Mouse (Mus musculus) forebrain, embryonic 13.5 days (tissue): Measurements from ENCODE around the gene Bahd1. TPM values are rescaled to one million over a fixed set of nuclear protein-coding genes. Genes with fewer than 3 reads are reported as not detected.

Experiments used
- ATAC-seq: fragments of 200-750 bp; cut with Nextera tagmentation; 2 replicates; pipeline ENCODE4 v1.8.0; 2017
- H3K27ac ChIP-seq: fragments of 300-500 bp; sonication (generic); 2 replicates; pipeline ENCODE4 v1.5.1; 2015; ENCODE audit warnings: inconsistent platforms, mild to moderate bottlenecking, moderate library complexity
- H3K27me3 ChIP-seq: fragments of 300-500 bp; sonication (generic); 2 replicates; pipeline ENCODE4 v1.6.1; 2015; ENCODE audit warnings: mild to moderate bottlenecking, inconsistent platforms
- H3K36me3 ChIP-seq: fragments of 300-500 bp; sonication (generic); 2 replicates; pipeline ENCODE4 v1.6.1; 2015; ENCODE audit warnings: mild to moderate bottlenecking, inconsistent platforms; ENCODE audit not compliant: poor library complexity, severe bottlenecking
- H3K4me1 ChIP-seq: fragments of 300-500 bp; sonication (generic); 2 replicates; pipeline ENCODE4 v1.6.1; 2015; ENCODE audit warnings: inconsistent platforms
- H3K4me2 ChIP-seq: fragments of 300-500 bp; sonication (generic); 2 replicates; pipeline ENCODE4 v1.6.1; 2015; ENCODE audit warnings: inconsistent platforms, mild to moderate bottlenecking, moderate library complexity
- H3K4me3 ChIP-seq: fragments of 300-500 bp; sonication (generic); 2 replicates; pipeline ENCODE4 v1.5.1; 2015; ENCODE audit warnings: mild to moderate bottlenecking, inconsistent platforms
- H3K9ac ChIP-seq: fragments of 300-500 bp; sonication (generic); 2 replicates; pipeline ENCODE4 v1.6.1; 2015; ENCODE audit warnings: mild to moderate bottlenecking, inconsistent platforms
- H3K9me3 ChIP-seq: fragments of 300-500 bp; sonication (generic); replicated peaks from 2 replicates; pipeline ENCODE4 v1.6.1; 2016; ENCODE audit warnings: inconsistent platforms
- WGBS: fragments of 180-500 bp; shearing (Covaris S2); methylation state at CpG from one replicate; pipeline ENCODE4 v1.1.7; 2015; 5-methylcytosine and 5-hydroxymethylcytosine counted together
- polyA plus RNA-seq: library from polyadenylated mRNA; unstranded; fragments of >200 nt; fragmentation: Nextera tagmentation; extraction: Ambion mirVana; gene quantifications from 2 replicates; pipeline ENCODE4 v1.2.1, GENCODE M21; 2015

The Bahd1 gene
- polyA plus RNA-seq, 1 experiment from 2014 or later: 4.4 TPM

DNA sequence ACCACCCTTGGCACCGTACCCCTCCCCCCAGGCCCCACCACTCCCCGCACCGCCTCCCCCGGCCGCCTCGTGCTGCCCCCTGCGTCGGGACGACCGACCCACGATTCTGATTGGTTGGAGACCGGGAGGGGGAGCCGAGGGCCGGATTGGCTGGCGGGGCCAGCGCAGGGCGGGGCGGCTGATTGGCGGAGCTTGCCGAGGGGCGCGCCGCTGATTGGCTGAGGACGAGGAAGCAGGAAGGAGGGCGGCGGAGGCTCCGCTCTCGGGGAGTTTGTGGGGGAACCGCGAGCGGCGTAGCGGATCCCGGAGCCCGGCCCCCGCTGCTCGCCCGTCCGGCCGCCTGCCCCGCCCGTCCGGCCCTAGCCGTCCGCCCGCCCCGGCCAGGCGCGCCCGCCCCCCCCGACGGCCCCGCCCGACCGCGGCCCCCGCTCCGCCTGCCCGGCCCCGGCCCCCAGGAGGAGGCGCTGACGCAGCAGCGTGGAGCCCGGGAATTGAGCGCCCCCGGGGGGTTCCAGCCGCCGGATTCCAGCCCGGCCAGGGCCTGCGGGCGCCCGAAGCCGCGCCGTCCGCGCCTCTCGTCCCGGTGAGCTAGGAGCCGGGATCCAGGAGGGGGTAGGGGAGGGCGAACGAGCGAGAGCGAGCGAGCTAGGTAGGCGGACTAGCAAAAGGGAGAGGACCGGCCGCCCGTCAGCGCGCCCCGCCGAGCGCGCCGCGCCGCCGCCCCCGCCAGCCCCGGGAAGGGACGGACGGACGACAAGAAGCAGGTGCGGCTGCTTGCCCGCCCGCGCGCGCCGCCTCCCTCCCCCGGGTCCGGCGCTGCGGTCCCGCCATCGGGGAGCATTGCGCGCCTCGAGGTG is 1.2 kb downstream of the Bahd1 start:
- peaks cover 71% of the 10 kb centered on the region for H3K4me1 ChIP-seq
- H3K27me3 ChIP-seq: peaks cover 44% of the 10 kb centered on the region
- H3K36me3 ChIP-seq: no peaks in the 10 kb centered on the region
- peak; percentile 94 for ATAC-seq
- under 1% methylated on average over 52 of the region's 120 CpGs for whole genome bisulfite sequencing
- no peaks in the 10 kb centered on the region for H3K9me3 ChIP-seq
- peak overlapping the region; percentile 99 for H3K4me2 ChIP-seq
- H3K9ac ChIP-seq: peak overlapping the region; percentile 91
- H3K27ac ChIP-seq: peak overlapping the region; percentile 87
- peak overlapping the region; percentile 90 for H3K4me3 ChIP-seq

DNA sequence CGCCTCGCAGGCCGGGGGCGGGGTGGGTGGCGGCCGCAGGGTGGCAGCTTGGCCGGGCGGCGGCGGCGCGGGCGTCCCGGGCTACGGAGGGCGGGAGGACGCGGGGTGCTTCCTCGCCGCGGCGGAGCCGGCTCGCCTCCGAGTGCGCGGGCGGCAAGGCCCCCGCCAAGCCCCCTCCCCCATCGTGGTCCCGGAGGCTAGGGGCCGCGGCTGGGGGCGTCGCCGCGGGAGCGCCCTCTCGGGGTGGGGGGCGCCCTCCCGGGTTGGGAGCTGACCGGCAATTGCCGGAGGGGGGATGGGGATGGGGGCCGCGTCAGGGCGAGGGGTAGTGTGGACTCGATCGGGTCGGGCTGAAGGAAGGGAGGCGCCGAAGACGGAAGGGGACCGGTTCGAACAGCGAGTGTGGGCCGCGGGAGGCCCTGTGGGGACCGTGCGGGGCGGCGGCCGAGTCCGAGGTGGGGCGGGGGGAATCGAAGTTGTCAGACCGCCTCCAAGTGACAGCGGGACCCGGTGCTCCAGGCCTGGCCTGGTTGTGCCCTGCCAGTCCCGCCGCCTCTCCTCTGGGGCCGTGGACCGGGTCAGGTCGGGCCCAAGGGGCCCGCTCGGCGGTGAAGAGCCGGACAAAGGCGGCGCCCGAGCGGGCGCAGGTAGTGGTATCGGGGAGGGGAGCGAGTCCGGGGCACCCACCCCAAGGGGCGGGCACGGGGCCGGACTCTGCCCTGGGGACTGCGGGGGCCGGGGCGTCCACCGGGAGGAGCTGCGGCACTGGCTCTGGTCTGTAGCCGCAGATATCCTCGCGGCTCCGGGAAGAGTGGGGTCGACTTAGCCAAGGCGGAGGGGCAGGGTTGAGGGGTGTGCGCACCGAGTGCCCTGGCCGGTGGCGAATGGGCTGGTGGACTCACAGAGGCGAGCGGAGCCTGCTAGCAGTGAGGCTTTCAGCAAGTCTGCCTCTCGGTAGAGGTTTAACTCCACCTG is 2.2 kb downstream of the Bahd1 start:
- Histone ChIP-seq H3K36me3 (no peaks in the 10 kb centered on the region), H3K4me2 (peak overlapping the region; percentile 99), H3K4me1 (peaks cover 62% of the 10 kb centered on the region), H3K27ac (peak overlapping the region; percentile 87), H3K9ac (peak overlapping the region; percentile 91), H3K27me3 (peaks cover 35% of the 10 kb centered on the region), H3K4me3 (peak overlapping the region; percentile 90), H3K9me3 (no peaks in the 10 kb centered on the region)
- under 1% methylated on average over 76 of the region's 106 CpGs for WGBS
- peak; percentile 11; the same call in 1 of the 2 replicates for ATAC-seq

DNA sequence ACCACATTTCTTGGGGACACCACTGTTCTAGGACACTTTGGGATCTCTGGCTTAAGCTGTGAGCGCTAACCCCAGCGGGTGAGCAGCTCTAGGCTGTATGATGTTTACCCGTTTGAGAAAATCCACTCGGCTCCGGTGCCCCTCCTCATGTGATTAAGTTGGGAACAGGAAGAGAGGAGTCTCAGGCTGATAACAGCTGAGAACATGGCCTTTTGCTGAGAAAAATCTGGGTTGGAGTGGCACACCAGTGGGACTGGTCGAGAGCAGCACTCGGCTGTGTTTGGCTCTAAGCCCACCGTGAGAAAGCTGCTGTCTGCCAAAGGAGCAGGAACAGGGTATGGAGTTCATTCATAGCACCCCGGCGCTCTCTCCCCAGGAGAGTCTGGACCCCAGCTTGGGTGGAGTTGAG is 3.2 kb downstream of the Bahd1 start:
- Histone ChIP-seq H3K9ac (peak overlapping the region; percentile 91), H3K4me1 (peaks cover 52% of the 10 kb centered on the region), H3K4me2 (peak overlapping the region; percentile 99), H3K36me3 (no peaks in the 10 kb centered on the region), H3K4me3 (peak overlapping the region; percentile 90), H3K27me3 (peaks cover 25% of the 10 kb centered on the region), H3K9me3 (no peaks in the 10 kb centered on the region), H3K27ac (no peak overlapping the region)
- 9% methylated on average over 10 of the region's 10 CpGs for WGBS
- no peak for ATAC-seq

DNA sequence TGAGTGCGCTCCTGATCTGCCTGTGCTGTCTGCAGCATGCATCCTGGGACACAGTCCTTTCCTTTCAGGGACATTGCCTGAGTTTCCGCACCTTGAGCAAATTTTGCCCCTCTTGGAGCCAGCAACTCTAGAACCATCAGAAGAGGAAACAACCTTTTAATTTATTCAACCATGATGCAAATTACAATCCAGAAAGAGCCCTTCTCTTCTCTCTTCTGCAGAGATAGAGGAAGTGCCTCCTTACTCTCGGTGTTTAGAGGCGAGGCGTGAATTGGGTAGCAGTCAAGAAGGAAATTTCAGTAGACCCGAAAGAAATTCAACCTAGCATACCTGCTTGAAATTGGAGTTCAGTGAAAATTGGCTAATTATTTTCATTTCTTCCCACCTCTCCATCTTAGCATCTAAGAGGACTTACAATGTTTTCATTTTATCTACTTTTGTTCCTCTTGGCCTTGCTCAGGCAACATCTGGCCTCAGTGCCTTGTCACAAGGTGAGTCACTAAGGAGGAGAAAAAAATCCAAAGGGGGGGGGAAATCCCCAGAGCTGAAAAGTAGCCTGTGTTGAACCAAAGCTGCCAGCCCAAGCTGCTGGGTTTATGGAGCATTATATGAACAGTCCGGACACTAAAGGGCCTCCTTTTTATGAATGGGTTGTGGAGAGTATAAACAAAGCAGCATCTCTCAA is 5.4 kb downstream of the Bahd1 start:
- 81% methylated on average over 7 of the region's 7 CpGs for WGBS
- Histone ChIP-seq H3K4me2 (0 out of 2 replicates have a peak overlapping the region, but pooled peaks have one; percentile 7), H3K27me3 (peaks cover 2% of the 10 kb centered on the region; the same call in 1 of the 2 replicates), H3K9ac (no peak overlapping the region), H3K27ac (no peak overlapping the region), H3K4me3 (no peak overlapping the region), H3K9me3 (no peaks in the 10 kb centered on the region), H3K36me3 (no peaks in the 10 kb centered on the region), H3K4me1 (peaks cover 54% of the 10 kb centered on the region)
- ATAC-seq: no peak

DNA sequence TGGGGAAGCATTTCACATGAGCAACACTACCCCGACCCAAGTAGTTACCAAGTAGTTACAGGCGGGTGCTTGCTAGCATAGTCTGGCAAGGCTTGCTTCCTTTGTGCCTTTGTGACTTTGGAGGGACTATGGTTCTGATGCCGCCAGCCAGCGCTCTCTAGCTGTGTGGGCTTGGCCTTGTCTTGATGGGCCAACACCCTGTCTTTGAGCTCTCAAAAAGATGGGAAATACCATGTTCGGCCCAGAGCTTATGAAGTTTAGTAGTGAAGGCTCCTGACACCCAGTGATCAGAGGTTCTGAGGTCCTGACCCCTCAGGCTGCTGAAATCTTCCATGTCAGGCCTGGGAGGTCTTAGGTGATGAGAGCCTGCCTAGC is 5.9 kb downstream of the Bahd1 start:
- no peak overlapping the region for H3K9ac ChIP-seq
- H3K36me3 ChIP-seq: no peaks in the 10 kb centered on the region
- H3K4me1 ChIP-seq: peaks cover 51% of the 10 kb centered on the region
- WGBS: 72% methylated on average over 5 of the region's 5 CpGs
- H3K9me3 ChIP-seq: no peaks in the 10 kb centered on the region
- no peak overlapping the region for H3K4me2 ChIP-seq
- no peak overlapping the region for H3K4me3 ChIP-seq
- no peak for ATAC-seq
- no peak overlapping the region for H3K27ac ChIP-seq
- H3K27me3 ChIP-seq: 0 out of 2 replicates have a peak, but pooled peaks cover 2% of the 10 kb centered on the region

DNA sequence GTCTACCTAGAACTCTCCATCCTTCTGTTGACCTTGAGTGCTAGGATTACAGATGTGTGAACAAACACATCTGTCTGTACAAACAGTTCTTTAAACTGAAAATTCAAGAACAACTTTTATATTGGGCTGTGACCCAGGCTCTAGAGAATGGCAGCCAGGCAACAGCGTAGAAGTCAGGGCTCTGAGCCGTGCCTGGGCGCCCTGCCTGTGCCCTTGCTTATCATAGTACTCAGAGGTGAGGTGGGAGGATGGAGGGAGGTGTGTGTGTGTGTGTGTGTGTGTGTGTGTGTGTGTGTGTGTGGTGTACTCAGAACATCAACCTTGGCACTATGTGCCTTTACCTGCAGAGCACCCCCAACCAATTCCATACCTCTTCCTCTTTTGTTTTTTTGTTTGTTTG is 7.6 kb downstream of the Bahd1 start:
- no peak overlapping the region for H3K9ac ChIP-seq
- peaks cover 51% of the 10 kb centered on the region for H3K4me1 ChIP-seq
- 0 out of 2 replicates have a peak, but pooled peaks cover 2% of the 10 kb centered on the region for H3K27me3 ChIP-seq
- no peak overlapping the region for H3K4me3 ChIP-seq
- WGBS: 92% methylated on average over 3 of the region's 3 CpGs
- no peaks in the 10 kb centered on the region for H3K36me3 ChIP-seq
- H3K4me2 ChIP-seq: no peak overlapping the region
- H3K9me3 ChIP-seq: no peaks in the 10 kb centered on the region
- H3K27ac ChIP-seq: no peak overlapping the region
- no peak for ATAC-seq

DNA sequence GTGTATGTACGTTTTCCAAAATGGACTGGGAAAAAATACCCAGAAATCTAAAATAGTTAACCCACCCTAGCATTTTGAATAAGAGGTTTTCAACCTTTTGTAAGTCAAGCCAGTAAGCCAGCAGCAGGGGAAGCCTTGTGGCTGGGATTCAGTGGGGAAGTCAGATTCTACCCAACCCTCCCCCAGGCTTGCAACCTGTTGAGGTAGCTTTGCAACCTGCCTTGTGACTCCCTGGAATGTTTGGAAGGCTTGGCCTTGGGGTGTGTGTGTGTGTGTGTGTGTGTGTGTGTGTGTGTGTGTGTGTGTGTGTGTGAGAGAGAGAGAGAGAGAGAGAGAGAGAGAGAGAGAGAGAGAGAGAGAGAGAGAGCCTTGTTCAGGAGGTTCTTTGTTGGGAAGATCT is 9.0 kb downstream of the Bahd1 start:
- Histone ChIP-seq H3K4me1 (peaks cover 51% of the 10 kb centered on the region), H3K27ac (no peak overlapping the region), H3K4me3 (no peak overlapping the region), H3K9me3 (no peaks in the 10 kb centered on the region), H3K9ac (no peak overlapping the region), H3K27me3 (no peaks in the 10 kb centered on the region), H3K4me2 (no peak overlapping the region), H3K36me3 (no peaks in the 10 kb centered on the region)
- ATAC-seq: no peak
- WGBS: 57% methylated on average over 1 of the region's 1 CpGs

DNA sequence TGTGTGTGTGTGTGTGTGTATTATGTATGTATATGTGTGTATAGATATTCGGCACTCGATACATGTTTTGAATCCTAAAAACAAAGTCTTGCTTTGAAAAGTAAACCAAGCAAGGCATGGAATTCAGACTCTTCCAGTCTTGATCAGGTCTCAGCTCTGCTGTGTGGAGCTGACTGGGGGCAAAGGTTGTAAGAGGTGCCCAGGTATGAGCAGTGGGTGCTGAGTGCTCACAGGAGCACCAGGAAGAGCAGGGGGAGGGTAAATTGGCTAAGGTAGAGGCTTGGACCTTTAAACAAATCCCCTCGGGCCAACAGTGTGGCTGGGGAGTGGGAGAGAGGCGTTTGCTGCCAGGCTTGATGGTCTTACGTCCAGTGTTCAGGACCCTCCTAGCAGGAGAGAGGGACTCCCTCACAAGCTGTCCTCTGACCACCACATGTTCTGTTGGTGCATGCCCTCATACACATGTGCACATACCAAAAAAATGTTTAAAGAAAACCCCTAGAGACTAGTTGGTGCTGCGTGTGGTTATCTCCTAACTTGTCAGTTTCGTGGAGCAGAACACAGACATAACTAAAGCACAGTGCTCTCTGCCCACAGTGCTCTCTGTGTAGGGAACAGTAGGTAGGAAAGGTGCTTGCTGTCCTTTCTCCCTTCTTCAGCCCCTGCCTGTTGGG is 10.6 kb downstream of the Bahd1 start:
- Histone ChIP-seq H3K4me3 (no peak overlapping the region), H3K27ac (no peak overlapping the region), H3K27me3 (no peaks in the 10 kb centered on the region), H3K9ac (no peak overlapping the region), H3K36me3 (no peaks in the 10 kb centered on the region), H3K9me3 (no peaks in the 10 kb centered on the region), H3K4me2 (no peak overlapping the region), H3K4me1 (peaks cover 49% of the 10 kb centered on the region)
- no peak for ATAC-seq
- WGBS: 71% methylated on average over 7 of the region's 7 CpGs

DNA sequence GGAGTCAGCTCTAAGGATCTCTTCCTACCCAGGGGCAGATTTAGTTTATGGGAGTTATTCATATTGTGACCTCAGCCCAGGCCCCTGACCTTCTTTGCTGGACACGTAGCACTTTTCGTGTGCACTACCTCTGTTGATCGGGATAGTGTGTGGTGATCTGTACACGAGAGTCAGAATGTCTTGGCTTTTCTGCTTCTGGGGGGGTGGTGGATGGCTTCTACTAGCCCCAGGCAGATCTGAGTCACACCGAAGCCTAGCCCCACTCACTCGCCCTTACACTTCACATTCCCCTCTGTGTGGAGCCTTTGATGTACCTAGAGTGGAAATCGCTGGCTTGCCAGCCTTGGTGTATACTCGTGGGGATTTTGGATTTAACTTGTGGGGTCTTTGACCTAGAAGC is 12.5 kb downstream of the Bahd1 start:
- no peaks in the 10 kb centered on the region for H3K9me3 ChIP-seq
- peaks cover 44% of the 10 kb centered on the region for H3K4me1 ChIP-seq
- ATAC-seq: no peak
- 82% methylated on average over 8 of the region's 8 CpGs for WGBS
- peaks cover 16% of the 10 kb centered on the region for H3K36me3 ChIP-seq
- no peaks in the 10 kb centered on the region for H3K27me3 ChIP-seq
- H3K4me3 ChIP-seq: no peak overlapping the region
- H3K27ac ChIP-seq: no peak overlapping the region
- no peak overlapping the region for H3K9ac ChIP-seq
- H3K4me2 ChIP-seq: no peak overlapping the region

DNA sequence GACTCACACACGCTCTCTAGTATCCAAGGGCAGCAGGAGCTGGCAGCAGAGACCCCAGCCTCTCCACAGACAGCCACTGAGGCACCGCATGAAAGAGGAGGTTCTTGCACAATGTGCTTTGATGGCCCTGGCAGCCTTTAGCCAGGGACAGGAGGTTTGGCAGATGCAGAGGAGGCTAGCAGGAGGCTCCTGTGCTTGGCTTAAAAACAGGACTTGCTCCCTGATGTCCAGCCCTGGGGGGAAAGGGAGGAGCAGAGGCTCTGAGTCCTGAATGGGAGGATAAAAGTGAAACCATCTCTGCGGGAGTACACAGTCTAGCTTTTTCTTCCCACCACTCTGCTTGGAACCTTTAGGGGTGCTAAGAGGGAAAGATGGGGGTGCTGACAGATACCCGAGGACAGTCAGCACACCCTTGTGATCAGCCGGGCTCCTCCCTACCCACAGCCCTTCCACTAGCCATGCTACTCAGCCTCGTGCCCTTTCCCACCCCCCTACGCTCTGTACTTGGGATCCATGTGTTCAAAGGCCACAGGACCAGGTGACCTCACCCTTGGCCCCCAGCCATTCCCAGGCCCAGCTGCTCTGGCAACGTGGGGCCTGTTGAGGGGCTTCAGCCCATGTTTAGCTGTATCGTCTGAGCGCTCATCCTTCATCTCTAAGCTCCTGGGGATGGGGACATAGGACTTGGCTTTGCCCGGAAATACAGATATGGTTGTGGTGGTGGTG is 13.5 kb downstream of the Bahd1 start:
- H3K9me3 ChIP-seq: no peaks in the 10 kb centered on the region
- WGBS: 54% methylated on average over 11 of the region's 11 CpGs
- H3K4me2 ChIP-seq: peak overlapping the region; percentile 7; the same call in 1 of the 2 replicates
- H3K27ac ChIP-seq: 0 out of 2 replicates have a peak overlapping the region, but pooled peaks have one; percentile 7
- H3K4me3 ChIP-seq: no peak overlapping the region
- H3K27me3 ChIP-seq: no peaks in the 10 kb centered on the region
- H3K9ac ChIP-seq: peak overlapping the region; percentile 31
- ATAC-seq: peak; percentile 42; the same call in 1 of the 2 replicates
- H3K4me1 ChIP-seq: peaks cover 41% of the 10 kb centered on the region
- peaks cover 19% of the 10 kb centered on the region for H3K36me3 ChIP-seq
